Comparison of ENCODE assay signal across 9 mouse cellular contexts in the genomic region with DNA sequence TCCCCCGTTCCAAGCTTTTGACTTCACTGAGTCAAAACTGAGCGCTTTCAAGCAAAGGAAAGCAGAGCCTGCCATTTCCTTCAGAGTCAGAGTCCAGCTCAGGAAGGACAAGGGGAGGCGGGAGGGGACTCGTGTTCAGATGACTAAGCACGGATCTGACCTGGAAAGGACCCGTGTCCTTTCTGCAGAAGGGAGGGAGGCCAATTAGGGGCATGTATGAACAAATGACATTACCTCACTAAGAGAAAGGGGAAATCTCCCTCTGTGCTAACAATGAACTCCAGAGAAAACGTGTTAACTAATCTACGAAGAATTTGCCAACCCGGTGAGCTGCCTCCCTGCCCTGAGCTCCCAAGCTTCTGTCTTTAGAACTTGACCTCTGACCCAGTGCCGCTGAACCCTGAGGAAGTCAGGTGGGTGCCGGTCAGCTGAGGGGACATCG. TPM values are rescaled to one million over a fixed set of nuclear protein-coding genes. Genes with fewer than 3 reads are reported as not detected.
DNase-seq lines count a peak whose midpoint lies in the region; TF ChIP-seq lines count a peak whose summit lies in the region.
"Had no signal": no experiment of that assay in that cellular context is flagged by ENCODE, and none has a peak within 500 bp of the region (broad histone marks: within the 10 kb centered on the region; RNA-seq: fewer than 3 reads in every experiment).

No protein-coding gene starts in this region.

- no peaks in the 10 kb centered on the region for H3K27me3 ChIP-seq in spleen, adult 2 months (ENCODE audit: control insufficient read depth, insufficient read depth, low read length)

- TF ChIP-seq POLR2A in spleen, adult 2 months (IDR thresholded peaks at IDR 0.05; ENCODE audit: low read depth, low read length), result no peak

- no peak for TF ChIP-seq CTCF in spleen, adult 2 months (IDR thresholded peaks at IDR 0.05; ENCODE audit: extremely low read depth, insufficient read depth, insufficient read length, insufficient replicate concordance)

- H3K4me3 ChIP-seq in spleen, adult 2 months (ENCODE audit: extremely low read depth, insufficient read depth, insufficient read length), result no peak overlapping the region
- H3K4me3 ChIP-seq: midbrain, embryonic 10.5 days had no signal

- 9% methylated on average over 12 of the region's 12 CpGs for WGBS in spleen, adult 2 months

- 0 out of 2 replicates have a peak overlapping the region, but pooled peaks have one; percentile 21 for H3K27ac ChIP-seq in spleen, adult 2 months (ENCODE audit: insufficient read depth, low read length)
- H3K27ac ChIP-seq: midbrain, embryonic 10.5 days had no signal

- no peaks in the 10 kb centered on the region for H3K36me3 ChIP-seq in spleen, adult 2 months (ENCODE audit: control insufficient read depth, insufficient read depth, low read length)
- H3K36me3 ChIP-seq: midbrain, embryonic 10.5 days had no signal

- DNase-seq in spleen, adult 2 months (ENCODE audit: low read depth in 1 of 2, low spot score in 2 of 2), result no peak
- no peak for DNase-seq in spleen, postnatal 36 days (ENCODE audit: low spot score in 2 of 2)
- DNase-seq in heart, adult 18-20 months, result peak; percentile 62 to 78
- DNase-seq in kidney, adult 9 months, result peak; percentile 71
- peak; percentile 80 for DNase-seq in yolk sac, embryonic 10.5 days (ENCODE audit: low spot score)
- no peak for DNase-seq in cerebellum, adult 18-20 months
- DNase-seq in thymus, postnatal 14 days, result no peak
- DNase-seq in T-cell, adult 2 months (ENCODE audit: low spot score), result no peak

- no peaks in the 10 kb centered on the region for H3K4me1 ChIP-seq in spleen, adult 2 months (ENCODE audit: control insufficient read depth, insufficient read depth, insufficient read length)

RNA-seq across cellular contexts. Expression of a gene that starts 18.9 kb away (rescaled TPM):
- 10.7 and 11.7 TPM in 2 replicates for polyA plus RNA-seq in spleen, adult 2 months (2012; rRNA removed)
- total RNA-seq in heart, adult 18-20 months (2021), result 10 to 100 TPM; 25.8 to 30.1 TPM

Comparison
In these comparisons a context has a peak if more than half of its experiments do, and no peak if none do; other contexts are left out.
1. DNase-seq: peak in heart, adult 18-20 months (2 of 2), kidney, adult 9 months (single experiment) and yolk sac, embryonic 10.5 days (single experiment); none in spleen, adult 2 months (0 of 2), spleen, postnatal 36 days (0 of 2), cerebellum, adult 18-20 months (0 of 2), thymus, postnatal 14 days (single experiment) and T-cell, adult 2 months (single experiment).